Mouse (Mus musculus) intestine, postnatal 0 days (tissue): ENCODE measurements around the gene Zfp3. TPM values are rescaled to one million over a fixed set of nuclear protein-coding genes. Genes with fewer than 3 reads are reported as not detected.

Experiments used
- ATAC-seq: fragments of 200-750 bp; cut with Nextera tagmentation; 2 replicates; pipeline ENCODE4 v1.8.0; 2017; ENCODE audit warnings: mild to moderate bottlenecking, moderate TSS enrichment, moderate library complexity
- H3K27ac ChIP-seq: fragments of 300-500 bp; sonication (generic); 2 replicates; pipeline ENCODE4 v1.5.1; 2014; ENCODE audit warnings: mild to moderate bottlenecking, low read depth, low read length, moderate library complexity
- H3K27me3 ChIP-seq: fragments of 300-500 bp; sonication (generic); replicated peaks from 2 replicates; pipeline ENCODE4 v1.6.1; 2014; ENCODE audit warnings: low read length, mixed read lengths; ENCODE audit not compliant: control insufficient read depth, insufficient read depth
- H3K36me3 ChIP-seq: fragments of 300-500 bp; sonication (generic); 2 replicates; pipeline ENCODE4 v1.6.1; 2014; ENCODE audit warnings: mild to moderate bottlenecking, moderate library complexity; ENCODE audit not compliant: control insufficient read depth, insufficient read depth
- H3K4me1 ChIP-seq: fragments of 300-500 bp; sonication (generic); replicated peaks from 2 replicates; pipeline ENCODE4 v1.6.1; 2014; ENCODE audit warnings: antibody characterized with exemption, low read length, mixed read lengths; ENCODE audit not compliant: control insufficient read depth, insufficient read depth
- H3K4me2 ChIP-seq: fragments of 300-500 bp; sonication (generic); replicated peaks from 2 replicates; pipeline ENCODE4 v1.6.1; 2014; ENCODE audit warnings: low read depth, mild to moderate bottlenecking, moderate library complexity
- H3K4me3 ChIP-seq: fragments of 300-500 bp; sonication (generic); 2 replicates; pipeline ENCODE4 v1.5.1; 2014; ENCODE audit warnings: low read depth, low read length
- H3K9ac ChIP-seq: fragments of 300-500 bp; sonication (generic); 2 replicates; pipeline ENCODE4 v1.6.1; 2014; ENCODE audit warnings: mild to moderate bottlenecking, low read depth, low read length
- H3K9me3 ChIP-seq: fragments of 300-500 bp; sonication (generic); 2 replicates; pipeline ENCODE4 v1.6.1; 2016; ENCODE audit warnings: mixed run types; ENCODE audit not compliant: control insufficient read depth
- CTCF ChIP-seq: sonication (generic); IDR thresholded peaks from 2 replicates; pipeline ENCODE4 v1.5.1; 2016; ENCODE audit warnings: low read depth, mild to moderate bottlenecking, control low read depth, antibody characterized with exemption, moderate library complexity
- WGBS: fragments of 180-500 bp; shearing (Covaris S2); extraction: QIAGEN DNeasy Blood & Tissue Kit; methylation state at CpG from one replicate; pipeline ENCODE4 v1.1.7; 2014; 5-methylcytosine and 5-hydroxymethylcytosine counted together
- polyA plus RNA-seq: library from polyadenylated mRNA; unstranded; fragments of >200 nt; fragmentation: Nextera tagmentation; extraction: Ambion mirVana; gene quantifications from 2 replicates; pipeline ENCODE4 v1.2.1, GENCODE M21; 2015

The Zfp3 gene
- polyA plus RNA-seq, 1 experiment from 2014 or later = 4.4 TPM

GRCm38 (mm10) chr11:70787052-70787451 lies 23.0 kb downstream of the Zfp3 start:
- H3K36me3 ChIP-seq = no peaks in the 10 kb centered on the region
- no peaks in the 10 kb centered on the region for H3K27me3 ChIP-seq
- no peak for TF ChIP-seq CTCF
- no peak overlapping the region for H3K4me2 ChIP-seq
- no peak overlapping the region for H3K4me3 ChIP-seq
- no peak for ATAC-seq
- WGBS = 71% methylated on average over 11 of the region's 11 CpGs
- no peak overlapping the region for H3K9ac ChIP-seq
- H3K4me1 ChIP-seq = no peaks in the 10 kb centered on the region
- H3K27ac ChIP-seq = no peak overlapping the region
- no peaks in the 10 kb centered on the region for H3K9me3 ChIP-seq

GRCm38 (mm10) chr11:70788972-70789655 lies 25.1 kb downstream of the Zfp3 start:
- no peak for ATAC-seq
- Histone ChIP-seq H3K4me3 (no peak overlapping the region), H3K27me3 (no peaks in the 10 kb centered on the region), H3K4me2 (no peak overlapping the region), H3K9me3 (no peaks in the 10 kb centered on the region), H3K36me3 (no peaks in the 10 kb centered on the region), H3K27ac (no peak overlapping the region), H3K4me1 (no peaks in the 10 kb centered on the region), H3K9ac (no peak overlapping the region)
- 84% methylated on average over 10 of the region's 10 CpGs for WGBS
- TF ChIP-seq CTCF = no peak

GRCm38 (mm10) chr11:70790426-70790825 lies 26.4 kb downstream of the Zfp3 start:
- 78% methylated on average over 2 of the region's 2 CpGs for WGBS
- H3K4me3 ChIP-seq = no peak overlapping the region
- TF ChIP-seq CTCF = no peak

GRCm38 (mm10) chr11:70790874-70791551 lies 27.0 kb downstream of the Zfp3 start:
- no peak for TF ChIP-seq CTCF
- no peak for ATAC-seq
- no peak overlapping the region for H3K27ac ChIP-seq
- no peaks in the 10 kb centered on the region for H3K9me3 ChIP-seq
- no peaks in the 10 kb centered on the region for H3K4me1 ChIP-seq
- H3K27me3 ChIP-seq = no peaks in the 10 kb centered on the region
- no peak overlapping the region for H3K9ac ChIP-seq
- WGBS = 60% methylated on average over 7 of the region's 7 CpGs
- no peak overlapping the region for H3K4me2 ChIP-seq
- no peak overlapping the region for H3K4me3 ChIP-seq
- H3K36me3 ChIP-seq = no peaks in the 10 kb centered on the region

More at GRCm38 (mm10) chr11:70790426-70790825, 26.4 kb downstream of the Zfp3 start:
- H3K9me3 ChIP-seq = no peaks in the 10 kb centered on the region
- no peaks in the 10 kb centered on the region for H3K4me1 ChIP-seq
- no peak overlapping the region for H3K27ac ChIP-seq
- no peak overlapping the region for H3K9ac ChIP-seq
- no peak for ATAC-seq
- H3K4me2 ChIP-seq = no peak overlapping the region
- no peaks in the 10 kb centered on the region for H3K36me3 ChIP-seq
- H3K27me3 ChIP-seq = no peaks in the 10 kb centered on the region

GRCm38 (mm10) chr11:70791676-70792075 lies 27.7 kb downstream of the Zfp3 start:
- no peak overlapping the region for H3K4me2 ChIP-seq
- no peaks in the 10 kb centered on the region for H3K9me3 ChIP-seq
- H3K27ac ChIP-seq = no peak overlapping the region
- no peak overlapping the region for H3K4me3 ChIP-seq
- no peaks in the 10 kb centered on the region for H3K27me3 ChIP-seq
- no peak for TF ChIP-seq CTCF
- no peak overlapping the region for H3K9ac ChIP-seq
- WGBS = 85% methylated on average over 5 of the region's 5 CpGs
- no peaks in the 10 kb centered on the region for H3K36me3 ChIP-seq
- H3K4me1 ChIP-seq = no peaks in the 10 kb centered on the region
- ATAC-seq = no peak

- H3K9me3 ChIP-seq = no peaks in the 10 kb centered on the region
- H3K27ac ChIP-seq = no peak overlapping the region
- no peaks in the 10 kb centered on the region for H3K4me1 ChIP-seq
- H3K27me3 ChIP-seq = no peaks in the 10 kb centered on the region
- 86% methylated on average over 1 of the region's 1 CpGs for WGBS
- no peak overlapping the region for H3K9ac ChIP-seq
- H3K4me2 ChIP-seq = no peak overlapping the region
- H3K4me3 ChIP-seq = no peak overlapping the region
- no peak for ATAC-seq
- no peaks in the 10 kb centered on the region for H3K36me3 ChIP-seq
- TF ChIP-seq CTCF = no peak
These were observed 28.4 kb downstream of the Zfp3 start for GRCm38 (mm10) chr11:70792409-70792808.
